Mouse (Mus musculus): ENCODE measurements around the gene Rab3il1. TPM values are rescaled to one million over a fixed set of nuclear protein-coding genes. Genes with fewer than 3 reads are reported as not detected.
"Not testable (repeated sequence)": the region's sequence is repeated elsewhere in the genome, so short reads cannot be mapped to it uniquely, and the experiment has no call there.

Rab3il1 gene
- polyA plus RNA-seq, 1 experiment from 2014 or later = 21.4 TPM

GRCm38 (mm10) chr19:9968081-9968787 is 33.2 kb upstream of the Rab3il1 start:
- no peaks in the 10 kb centered on the region for H3K27me3 ChIP-seq
- H3K4me2 ChIP-seq (replicated peaks) = no peak overlapping the region
- no peaks in the 10 kb centered on the region for H3K36me3 ChIP-seq
- no peaks in the 10 kb centered on the region for H3K4me1 ChIP-seq (replicated peaks)
- ATAC-seq = no peak
- 87% methylated on average over 10 of the region's 10 CpGs for WGBS
- H3K9me3 ChIP-seq = no peaks in the 10 kb centered on the region
- H3K27ac ChIP-seq = no peak overlapping the region
- H3K9ac ChIP-seq (replicated peaks) = no peak overlapping the region
- no peak overlapping the region for H3K4me3 ChIP-seq (replicated peaks)

- H3K4me2 ChIP-seq (replicated peaks); H3K4me1 ChIP-seq (replicated peaks); H3K27me3 ChIP-seq; H3K36me3 ChIP-seq; H3K4me3 ChIP-seq (replicated peaks); H3K9me3 ChIP-seq; ATAC-seq; H3K9ac ChIP-seq (replicated peaks); H3K27ac ChIP-seq: not testable (repeated sequence)
- 79% methylated on average over 2 of the region's 2 CpGs for WGBS
These were observed 26.6 kb upstream of the Rab3il1 start for GRCm38 (mm10) chr19:9974853-9975252.

GRCm38 (mm10) chr19:9977085-9977484 is 24.4 kb upstream of the Rab3il1 start:
- H3K9me3 ChIP-seq = no peaks in the 10 kb centered on the region
- peaks cover 10% of the 10 kb centered on the region for H3K4me1 ChIP-seq (replicated peaks)
- H3K4me2 ChIP-seq (replicated peaks) = no peak overlapping the region

GRCm38 (mm10) chr19:9978431-9978951 is 23.0 kb upstream of the Rab3il1 start:
- 71% methylated on average over 5 of the region's 5 CpGs for WGBS
- no peak for ATAC-seq
- Histone ChIP-seq H3K9me3 (no peaks in the 10 kb centered on the region), H3K4me1 (replicated peaks) (peaks cover 13% of the 10 kb centered on the region), H3K4me3 (replicated peaks) (no peak overlapping the region), H3K36me3 (no peaks in the 10 kb centered on the region), H3K9ac (replicated peaks) (no peak overlapping the region), H3K4me2 (replicated peaks) (no peak overlapping the region), H3K27ac (no peak overlapping the region), H3K27me3 (no peaks in the 10 kb centered on the region)

More at GRCm38 (mm10) chr19:9977085-9977484, 24.4 kb upstream of the Rab3il1 start:
- ATAC-seq = no peak
- Histone ChIP-seq H3K36me3 (no peaks in the 10 kb centered on the region), H3K9ac (replicated peaks) (no peak overlapping the region), H3K27ac (no peak overlapping the region), H3K27me3 (no peaks in the 10 kb centered on the region), H3K4me3 (replicated peaks) (no peak overlapping the region)
- WGBS = 87% methylated on average over 10 of the region's 10 CpGs

GRCm38 (mm10) chr19:9979156-9979555 is 22.3 kb upstream of the Rab3il1 start:
- Histone ChIP-seq H3K27ac (no peak overlapping the region), H3K4me3 (replicated peaks) (no peak overlapping the region), H3K9me3 (no peaks in the 10 kb centered on the region), H3K4me2 (replicated peaks) (no peak overlapping the region), H3K36me3 (peaks cover 4% of the 10 kb centered on the region), H3K27me3 (no peaks in the 10 kb centered on the region), H3K9ac (replicated peaks) (no peak overlapping the region), H3K4me1 (replicated peaks) (peaks cover 20% of the 10 kb centered on the region)
- WGBS = 85% methylated on average over 2 of the region's 2 CpGs
- no peak for ATAC-seq

- Histone ChIP-seq H3K4me3 (replicated peaks) (no peak within 1 kb of the TSS), H3K9me3 (no peaks in the 10 kb centered on the region), H3K4me2 (replicated peaks) (no peak within 1 kb of the TSS), H3K36me3 (peaks cover 15% of the 10 kb centered on the region), H3K4me1 (replicated peaks) (peaks cover 23% of the 10 kb centered on the region), H3K27me3 (no peaks in the 10 kb centered on the region), H3K27ac (no peak within 1 kb of the TSS), H3K9ac (replicated peaks) (no peak within 1 kb of the TSS)
- no peak for ATAC-seq
- WGBS = 88% methylated on average over 4 of the region's 4 CpGs
These were observed 21.2 kb upstream of the Rab3il1 start, which contains the start of gene Fth1 for GRCm38 (mm10) chr19:9980258-9980657. TSS of gene Fth1 (plus strand) at chr19:9980598.

GRCm38 (mm10) chr19:9981621-9982020 is 19.8 kb upstream of the Rab3il1 start:
- H3K4me2 ChIP-seq (replicated peaks) = peak overlapping the region; percentile 83
- H3K4me3 ChIP-seq (replicated peaks) = peak overlapping the region; percentile 94
- H3K27me3 ChIP-seq = no peaks in the 10 kb centered on the region
- H3K9me3 ChIP-seq = no peaks in the 10 kb centered on the region
- H3K9ac ChIP-seq (replicated peaks) = peak overlapping the region; percentile 70
- H3K4me1 ChIP-seq (replicated peaks) = peaks cover 23% of the 10 kb centered on the region
- no peak for ATAC-seq
- peaks cover 22% of the 10 kb centered on the region for H3K36me3 ChIP-seq
- H3K27ac ChIP-seq = peak overlapping the region; percentile 88
- 67% methylated on average over 4 of the region's 4 CpGs for WGBS

GRCm38 (mm10) chr19:9982151-9982851 is 19.2 kb upstream of the Rab3il1 start:
- Histone ChIP-seq H3K27ac (peak overlapping the region; percentile 92), H3K9me3 (no peaks in the 10 kb centered on the region), H3K4me1 (replicated peaks) (peaks cover 23% of the 10 kb centered on the region), H3K4me2 (replicated peaks) (peak overlapping the region; percentile 83), H3K27me3 (no peaks in the 10 kb centered on the region), H3K9ac (replicated peaks) (peak overlapping the region; percentile 87), H3K4me3 (replicated peaks) (peak overlapping the region; percentile 94), H3K36me3 (peaks cover 22% of the 10 kb centered on the region)
- ATAC-seq = peak; percentile 98
- WGBS = under 1% methylated on average over 59 of the region's 59 CpGs

GRCm38 (mm10) chr19:9982852-9983542 is 18.5 kb upstream of the Rab3il1 start:
- peak overlapping the region; percentile 87 for H3K9ac ChIP-seq (replicated peaks)
- peak; percentile 87 for ATAC-seq
- H3K27me3 ChIP-seq = no peaks in the 10 kb centered on the region
- H3K4me2 ChIP-seq (replicated peaks) = peak overlapping the region; percentile 83
- peak overlapping the region; percentile 94 for H3K4me3 ChIP-seq (replicated peaks)
- H3K4me1 ChIP-seq (replicated peaks) = peaks cover 23% of the 10 kb centered on the region
- peak overlapping the region; percentile 92 for H3K27ac ChIP-seq
- peaks cover 22% of the 10 kb centered on the region for H3K36me3 ChIP-seq
- WGBS = under 1% methylated on average over 31 of the region's 31 CpGs
- H3K9me3 ChIP-seq = no peaks in the 10 kb centered on the region

- no peak for ATAC-seq
- peak overlapping the region; percentile 94 for H3K4me3 ChIP-seq (replicated peaks)
- H3K27ac ChIP-seq = no peak overlapping the region
- no peaks in the 10 kb centered on the region for H3K27me3 ChIP-seq
- peaks cover 23% of the 10 kb centered on the region for H3K4me1 ChIP-seq (replicated peaks)
- H3K36me3 ChIP-seq = peaks cover 22% of the 10 kb centered on the region
- peak overlapping the region; percentile 83 for H3K4me2 ChIP-seq (replicated peaks)
- no peaks in the 10 kb centered on the region for H3K9me3 ChIP-seq
- WGBS = 95% methylated on average over 20 of the region's 20 CpGs
- peak overlapping the region; percentile 87 for H3K9ac ChIP-seq (replicated peaks)
These were observed 17.1 kb upstream of the Rab3il1 start for GRCm38 (mm10) chr19:9984111-9985055.
